Mouse (Mus musculus): Measurements from ENCODE around the gene Gm9.
"Not testable (repeated sequence)": the region's sequence is repeated elsewhere in the genome, so short reads cannot be mapped to it uniquely, and the experiment has no call there.

DNA sequence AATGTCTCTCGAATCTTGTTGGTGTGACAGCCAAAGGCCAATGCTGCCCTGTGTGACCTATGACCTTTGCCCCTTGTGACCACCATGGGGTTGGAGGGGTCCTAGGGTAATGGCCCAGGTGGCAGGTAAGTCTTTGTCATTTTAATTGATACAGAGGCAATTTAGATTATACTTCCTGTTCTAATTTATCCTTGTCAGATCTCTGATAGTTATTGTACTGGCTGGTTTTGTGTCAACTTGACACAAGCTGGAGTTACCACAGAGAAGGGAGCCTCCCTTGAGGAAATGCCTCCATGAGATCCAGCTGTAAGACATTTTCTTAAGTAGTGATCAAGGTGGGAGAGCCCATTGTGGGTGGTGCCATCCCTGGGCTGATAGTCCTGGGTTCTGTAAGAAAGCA, 11.3 kb upstream of the Gm9 start, which contains the start of gene Rhox1:
- TF ChIP-seq CTCF (IDR thresholded peaks at IDR 0.05; ENCODE audit: low read depth, low read length); POLR2A (IDR thresholded peaks at IDR 0.05; ENCODE audit: extremely low read depth, insufficient read depth, low read length): not testable (repeated sequence)
